Mouse (Mus musculus) bone marrow, adult 2 months (tissue): ENCODE measurements around the gene Pir.

ENCODE experiments used
- CTCF ChIP-seq: fragments of 200-500 bp; IDR thresholded peaks from 2 replicates; pipeline ENCODE4 v1.5.1; 2011; ENCODE audit warnings: low read length, control low read depth; ENCODE audit not compliant: control insufficient read depth, insufficient read depth
- POLR2A ChIP-seq: fragments of 200-500 bp; IDR thresholded peaks from 2 replicates; pipeline ENCODE4 v1.6.1; 2011; ENCODE audit warnings: low read depth, mild to moderate bottlenecking, control low read depth, low read length, borderline replicate concordance; ENCODE audit not compliant: control insufficient read depth

DNA sequence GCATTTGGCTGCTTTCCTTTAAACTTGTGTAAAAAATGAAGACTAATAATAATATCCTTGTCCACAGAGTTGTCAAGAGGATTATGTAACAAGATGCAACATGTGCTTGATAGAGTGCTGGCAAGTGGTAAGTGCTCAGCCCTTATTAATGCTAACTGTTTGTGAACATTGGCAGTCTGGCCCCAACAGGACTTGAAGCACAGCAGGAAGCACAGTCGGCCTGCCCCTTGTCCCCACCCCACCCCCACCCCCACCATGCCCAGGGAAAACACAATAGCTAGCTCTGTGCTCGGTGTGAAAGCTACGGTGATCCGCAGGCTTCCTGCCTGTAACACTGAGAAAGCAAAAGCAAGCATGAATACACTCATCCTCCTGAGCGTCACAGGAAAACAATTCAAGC lies 23.5 kb upstream of the Pir start:
- no peak for TF ChIP-seq POLR2A
- TF ChIP-seq CTCF, result no peak
